28 mouse cellular contexts compared by ENCODE assay signal in the genomic region with DNA sequence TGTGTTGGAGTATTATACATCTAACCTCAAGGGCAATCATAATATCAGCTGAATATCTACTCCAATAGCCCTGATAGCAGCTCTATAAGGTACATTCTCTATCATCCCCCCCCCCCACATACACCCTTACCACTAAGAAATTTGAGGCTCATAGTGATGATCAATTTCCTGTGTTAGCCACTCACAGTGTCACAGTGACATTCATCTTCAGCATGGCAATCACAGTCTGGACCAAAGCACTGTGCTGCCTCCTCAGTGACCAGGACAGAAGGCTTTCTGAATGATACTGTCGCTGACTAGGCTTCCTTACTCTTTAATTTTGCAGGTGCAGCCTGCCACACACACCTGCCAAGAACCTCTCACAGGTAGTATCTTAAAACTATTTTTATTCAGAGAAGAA. TPM values are rescaled to one million over a fixed set of nuclear protein-coding genes. Genes with fewer than 3 reads are reported as not detected.
DNase-seq lines count a peak whose midpoint lies in the region; ATAC-seq lines count a peak whose summit lies in the region.
"Had no signal": no experiment of that assay in that cellular context is flagged by ENCODE, and none has a peak within 500 bp of the region (broad histone marks: within the 10 kb centered on the region; RNA-seq: fewer than 3 reads in every experiment).

No protein-coding gene starts in this region.

- H3K4me2 ChIP-seq in liver, embryonic 12.5 days = peak overlapping the region; percentile 45
- no peak overlapping the region for H3K4me2 ChIP-seq in liver, embryonic 11.5 days
- H3K4me2 ChIP-seq in midbrain, embryonic 11.5 days = no peak overlapping the region
- no peak overlapping the region for H3K4me2 ChIP-seq in midbrain, embryonic 15.5 days
- H3K4me2 ChIP-seq: embryonic facial prominence, embryonic 12.5 days; embryonic facial prominence, embryonic 15.5 days; heart, embryonic 12.5 days; heart, embryonic 15.5 days; hindbrain, embryonic 14.5 days had no signal

- H3K27me3 ChIP-seq in liver, embryonic 12.5 days (replicated peaks) = 0 out of 2 replicates have a peak, but pooled peaks cover 10% of the 10 kb centered on the region
- no peaks in the 10 kb centered on the region for H3K27me3 ChIP-seq in liver, embryonic 11.5 days (replicated peaks; ENCODE audit: control insufficient read depth, insufficient read depth, low read length)
- H3K27me3 ChIP-seq in midbrain, embryonic 11.5 days (ENCODE audit: control insufficient read depth, insufficient read depth, low read length) = no peaks in the 10 kb centered on the region
- no peaks in the 10 kb centered on the region for H3K27me3 ChIP-seq in midbrain, embryonic 15.5 days (replicated peaks)
- H3K27me3 ChIP-seq: embryonic facial prominence, embryonic 12.5 days; embryonic facial prominence, embryonic 15.5 days had no signal

- no peak overlapping the region for H3K4me3 ChIP-seq in liver, embryonic 12.5 days
- H3K4me3 ChIP-seq in liver, embryonic 11.5 days (ENCODE audit: low read depth, low read length) = no peak overlapping the region
- no peak overlapping the region for H3K4me3 ChIP-seq in midbrain, embryonic 11.5 days (ENCODE audit: low read depth, low read length)
- no peak overlapping the region for H3K4me3 ChIP-seq in midbrain, embryonic 15.5 days
- H3K4me3 ChIP-seq: embryonic facial prominence, embryonic 12.5 days; embryonic facial prominence, embryonic 15.5 days; forebrain, embryonic 10.5 days; gastrocnemius, adult 2 months; heart, embryonic 12.5 days; heart, embryonic 15.5 days had no signal

- peaks cover 50% of the 10 kb centered on the region for H3K4me1 ChIP-seq in liver, embryonic 12.5 days
- H3K4me1 ChIP-seq in liver, embryonic 11.5 days (replicated peaks; ENCODE audit: control insufficient read depth, insufficient read depth, low read length) = peaks cover 15% of the 10 kb centered on the region
- no peaks in the 10 kb centered on the region for H3K4me1 ChIP-seq in midbrain, embryonic 11.5 days (ENCODE audit: control insufficient read depth, insufficient read depth, low read length)
- H3K4me1 ChIP-seq in midbrain, embryonic 15.5 days = no peaks in the 10 kb centered on the region
- H3K4me1 ChIP-seq: heart, embryonic 12.5 days; heart, embryonic 15.5 days had no signal

- H3K27ac ChIP-seq in liver, embryonic 12.5 days = peak overlapping the region; percentile 66
- no peak overlapping the region for H3K27ac ChIP-seq in liver, embryonic 11.5 days (ENCODE audit: low read depth, low read length)
- H3K27ac ChIP-seq in midbrain, embryonic 11.5 days (ENCODE audit: low read depth, low read length) = no peak overlapping the region
- no peak overlapping the region for H3K27ac ChIP-seq in midbrain, embryonic 15.5 days
- H3K27ac ChIP-seq: embryonic facial prominence, embryonic 12.5 days; embryonic facial prominence, embryonic 15.5 days; forebrain, embryonic 10.5 days; gastrocnemius, adult 2 months; heart, embryonic 15.5 days; hindbrain, embryonic 14.5 days; hindbrain, postnatal 0 days had no signal

- no peak for DNase-seq in liver, embryonic 11.5 days (ENCODE audit: low spot score)
- DNase-seq in midbrain, embryonic 11.5 days (ENCODE audit: low spot score, missing footprints) = peak; percentile 56
- peak; percentile 14 to 58 for DNase-seq in natural killer cell, adult 2 months (ENCODE audit: low spot score in 2 of 2)
- DNase-seq: adrenal gland, adult 2 months; adrenal gland, postnatal 14 days; cerebellum, adult 11 months; cerebellum, adult 2 months; cerebellum, adult 9-11 months; cerebellum, postnatal 25 days; forebrain, postnatal 0 days; gastrocnemius, adult 2 months; gastrocnemius, postnatal 14 days; heart, adult 18-20 months; heart, postnatal 14 days; heart, postnatal 4 days had no signal

- H3K9ac ChIP-seq in liver, embryonic 12.5 days = no peak overlapping the region
- H3K9ac ChIP-seq in liver, embryonic 11.5 days (ENCODE audit: low read depth, low read length) = no peak overlapping the region
- no peak overlapping the region for H3K9ac ChIP-seq in midbrain, embryonic 11.5 days (ENCODE audit: low read length)
- no peak overlapping the region for H3K9ac ChIP-seq in midbrain, embryonic 15.5 days
- H3K9ac ChIP-seq: embryonic facial prominence, embryonic 12.5 days; embryonic facial prominence, embryonic 15.5 days; forebrain, postnatal 0 days; heart, embryonic 12.5 days; heart, embryonic 15.5 days; hindbrain, embryonic 14.5 days had no signal

- 62% methylated on average over 1 of the region's 1 CpGs for WGBS in liver, embryonic 12.5 days (ENCODE audit: insufficient replicate concordance)
- WGBS in liver, embryonic 11.5 days = 85% methylated on average over 1 of the region's 1 CpGs
- WGBS in midbrain, embryonic 11.5 days = 86% methylated on average over 1 of the region's 1 CpGs
- WGBS in midbrain, embryonic 15.5 days = 80% methylated on average over 1 of the region's 1 CpGs

- no peaks in the 10 kb centered on the region for H3K9me3 ChIP-seq in liver, embryonic 12.5 days (replicated peaks)
- no peaks in the 10 kb centered on the region for H3K9me3 ChIP-seq in liver, embryonic 11.5 days (ENCODE audit: control insufficient read depth, low read length)
- H3K9me3 ChIP-seq in midbrain, embryonic 11.5 days (ENCODE audit: control insufficient read depth, low read length) = no peaks in the 10 kb centered on the region
- H3K9me3 ChIP-seq in midbrain, embryonic 15.5 days = no peaks in the 10 kb centered on the region
- H3K9me3 ChIP-seq: embryonic facial prominence, embryonic 12.5 days; embryonic facial prominence, embryonic 15.5 days; forebrain, embryonic 10.5 days; heart, embryonic 12.5 days; heart, embryonic 15.5 days had no signal

- no peak for ATAC-seq in liver, embryonic 12.5 days
- ATAC-seq in liver, embryonic 11.5 days (replicated peaks; ENCODE audit: low FRiP score) = no peak
- no peak for ATAC-seq in midbrain, embryonic 11.5 days (ENCODE audit: low FRiP score)
- no peak for ATAC-seq in midbrain, embryonic 15.5 days (replicated peaks)
- ATAC-seq in inflammation-experienced regulatory T-cells, adult 6 months = no peak
- ATAC-seq: CD4-positive, CD25-positive, alpha-beta regulatory T cell, adult 4 months; forebrain, embryonic 14.5 days; forebrain, postnatal 0 days; hindbrain, postnatal 0 days had no signal

- H3K36me3 ChIP-seq in liver, embryonic 12.5 days = no peaks in the 10 kb centered on the region
- H3K36me3 ChIP-seq in liver, embryonic 11.5 days (ENCODE audit: control insufficient read depth, insufficient read depth, low read length) = no peaks in the 10 kb centered on the region
- no peaks in the 10 kb centered on the region for H3K36me3 ChIP-seq in midbrain, embryonic 11.5 days (ENCODE audit: control insufficient read depth, insufficient read depth, low read length)
- no peaks in the 10 kb centered on the region for H3K36me3 ChIP-seq in midbrain, embryonic 15.5 days (replicated peaks)
- H3K36me3 ChIP-seq: embryonic facial prominence, embryonic 12.5 days; embryonic facial prominence, embryonic 15.5 days; forebrain, embryonic 10.5 days; heart, embryonic 12.5 days; heart, embryonic 15.5 days had no signal

RNA-seq across cellular contexts. Expression of gene Aknad1, which starts 16.7 kb away (rescaled TPM):
- polyA plus RNA-seq in liver, embryonic 12.5 days (2016; fragmentation: Nextera tagmentation; extraction: Ambion mirVana) = 0.24 and 0.37 TPM in 2 replicates
- 0.44 and 0.45 TPM in 2 replicates for polyA plus RNA-seq in liver, embryonic 11.5 days (2014; fragmentation: Nextera tagmentation; extraction: Ambion mirVana)
- polyA plus RNA-seq in midbrain, embryonic 11.5 days (2014; fragmentation: Nextera tagmentation; extraction: Ambion mirVana) = not detected in 2 replicates
- not detected in 2 replicates for polyA plus RNA-seq in midbrain, embryonic 15.5 days (2015; fragmentation: Nextera tagmentation; extraction: Ambion mirVana)
- not detected for polyA plus RNA-seq in inflammation-experienced regulatory T-cells, adult 6 months (2017; shearing (Covaris generic))
- polyA plus RNA-seq: adrenal gland, adult 2 months; CD4-positive, CD25-positive, alpha-beta regulatory T cell, adult 4 months; cerebellum, adult 2 months; forebrain, embryonic 10.5 days; forebrain, embryonic 14.5 days; forebrain, postnatal 0 days; heart, embryonic 12.5 days; heart, embryonic 15.5 days; hindbrain, embryonic 11.5 days; hindbrain, embryonic 14.5 days; hindbrain, postnatal 0 days had no signal

RNA-seq across cellular contexts. Expression of gene Gpsm2, which starts 34.0 kb away (rescaled TPM):
- 51.1 and 53.9 TPM in 2 replicates for polyA plus RNA-seq in liver, embryonic 12.5 days (2016; fragmentation: Nextera tagmentation; extraction: Ambion mirVana)
- 41.8 and 46.2 TPM in 2 replicates for polyA plus RNA-seq in liver, embryonic 11.5 days (2014; fragmentation: Nextera tagmentation; extraction: Ambion mirVana)
- polyA plus RNA-seq in midbrain, embryonic 11.5 days (2014; fragmentation: Nextera tagmentation; extraction: Ambion mirVana) = 113 and 119 TPM in 2 replicates
- 16.1 and 20.1 TPM in 2 replicates for polyA plus RNA-seq in midbrain, embryonic 15.5 days (2015; fragmentation: Nextera tagmentation; extraction: Ambion mirVana)
- 10 to 100 TPM in 1 of 3 experiments, 1 to 10 TPM in 2; 2.0 to 11.4 (median 6.5) TPM for polyA plus RNA-seq in inflammation-experienced regulatory T-cells, adult 6 months (2017; shearing (Covaris generic))
